Mouse (Mus musculus): Measurements from ENCODE around the gene Rffl.

The Rffl gene

GRCm38 (mm10) chr11:82874924-82875323 lies 3.9 kb upstream of the Rffl start:
- no peak for DNase-seq (ENCODE audit: low read depth)

DNA sequence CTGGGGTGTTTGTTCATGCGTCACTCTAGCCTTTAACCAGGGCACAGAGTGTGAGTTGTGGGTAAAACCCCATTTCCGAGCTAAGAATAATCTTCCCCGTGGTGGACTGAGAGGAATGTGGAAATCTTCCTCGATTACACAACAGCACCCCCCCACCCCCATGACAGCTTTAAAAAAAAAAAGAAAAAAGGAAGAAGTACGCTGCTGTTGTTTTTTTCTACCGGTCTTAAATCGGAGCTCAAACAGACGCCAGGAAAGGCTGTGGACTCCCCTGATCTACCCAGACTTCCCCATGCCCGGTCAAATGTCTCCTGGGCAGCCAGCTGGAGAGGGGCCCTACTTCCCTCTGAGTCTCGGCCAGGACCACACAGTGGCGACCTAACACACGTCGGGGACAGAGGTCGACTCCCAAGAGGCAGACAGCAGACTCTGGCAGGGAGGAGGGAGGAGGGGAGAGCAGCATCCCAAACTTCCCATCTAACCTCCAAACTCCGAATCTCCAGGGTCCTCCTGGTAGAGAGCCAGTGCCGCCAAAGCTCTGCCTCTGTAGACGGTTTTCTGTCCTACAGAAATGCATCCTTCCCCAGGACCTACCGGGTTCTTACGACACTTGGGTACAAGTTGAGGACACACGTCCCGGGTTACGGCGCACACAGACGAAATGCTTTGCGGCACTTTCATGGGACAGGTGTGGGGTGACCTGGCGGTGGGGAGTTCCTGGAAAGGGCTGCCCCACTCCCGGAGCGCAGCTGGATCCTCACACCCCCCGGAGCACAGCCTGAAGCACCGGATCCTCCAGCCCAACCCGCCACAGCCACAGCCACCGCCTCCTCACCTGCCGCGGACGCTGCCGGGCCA lies 608 bp downstream of the Rffl start:
- peak; percentile 73 for DNase-seq (ENCODE audit: low read depth)

DNA sequence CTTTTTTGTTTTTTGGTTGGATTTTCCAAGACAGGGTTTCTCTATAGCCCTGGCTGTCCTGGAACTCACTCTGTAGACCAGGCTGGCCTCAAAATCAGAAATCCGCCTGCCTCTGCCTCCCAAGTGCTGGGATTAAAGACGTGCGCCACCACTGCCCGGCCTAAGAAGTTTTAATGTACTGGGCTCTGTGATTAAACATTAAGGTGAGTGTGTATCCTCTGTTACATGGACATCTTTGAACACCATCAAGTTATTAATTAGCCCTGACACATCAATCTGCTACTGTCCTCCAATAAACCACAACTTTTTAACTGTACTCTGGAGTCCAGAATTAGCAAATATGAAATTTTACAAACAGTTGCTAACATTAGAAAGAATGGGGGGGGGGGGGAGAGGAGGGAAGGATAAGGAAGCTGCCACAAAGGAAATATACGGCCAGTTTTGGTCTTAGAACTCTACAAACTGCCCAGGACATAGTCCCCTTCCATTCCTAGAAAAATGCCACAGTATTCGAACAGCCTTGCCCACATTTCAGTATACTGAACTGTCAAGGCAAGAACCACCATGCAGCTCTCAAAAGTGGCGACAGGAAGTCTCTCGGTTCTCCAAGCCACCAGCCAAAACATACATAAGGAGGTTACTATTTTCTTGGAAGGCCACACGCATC lies 1.4 kb downstream of the Rffl start:
- DNase-seq (ENCODE audit: low read depth): no peak

- no peak for DNase-seq (ENCODE audit: low read depth)
Measured at GRCm38 (mm10) chr11:82867956-82868355, 3.1 kb downstream of the Rffl start.

DNA sequence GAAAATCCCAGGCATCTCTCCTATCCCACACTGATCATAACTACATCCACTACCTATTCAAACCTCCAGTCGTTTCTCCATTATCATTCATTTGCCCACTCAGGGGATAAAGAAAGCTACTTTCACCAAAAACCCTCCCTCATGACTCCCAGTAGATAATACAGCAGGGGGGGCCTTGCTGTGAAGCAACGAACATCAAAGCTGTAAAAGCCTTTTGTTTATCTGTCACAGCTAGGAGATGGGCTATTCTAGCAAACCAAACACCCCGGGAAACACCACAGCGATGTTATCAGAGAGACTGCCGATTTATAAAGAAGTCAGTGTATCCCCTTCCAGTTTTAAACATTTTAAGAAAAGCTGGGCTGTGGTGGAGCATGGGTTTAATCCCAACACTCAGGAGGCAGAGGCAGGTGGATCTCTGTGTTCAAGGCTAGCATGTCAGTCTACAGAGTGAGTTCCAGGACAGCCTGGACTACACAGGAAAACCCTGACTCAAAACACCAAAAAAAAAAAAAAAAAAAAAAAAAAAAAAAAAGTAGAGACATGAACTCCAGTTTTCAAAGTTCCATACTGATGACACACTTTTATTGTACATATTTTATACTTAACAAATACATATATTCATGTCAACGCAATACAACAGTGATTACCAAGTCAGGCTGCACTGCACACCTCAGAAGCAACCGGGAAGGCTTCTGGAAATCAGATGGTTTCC lies 4.0 kb downstream of the Rffl start:
- DNase-seq (ENCODE audit: low read depth): no peak

- no peak for DNase-seq (ENCODE audit: low read depth)
Measured at GRCm38 (mm10) chr11:82865957-82866356, 5.1 kb downstream of the Rffl start.

DNA sequence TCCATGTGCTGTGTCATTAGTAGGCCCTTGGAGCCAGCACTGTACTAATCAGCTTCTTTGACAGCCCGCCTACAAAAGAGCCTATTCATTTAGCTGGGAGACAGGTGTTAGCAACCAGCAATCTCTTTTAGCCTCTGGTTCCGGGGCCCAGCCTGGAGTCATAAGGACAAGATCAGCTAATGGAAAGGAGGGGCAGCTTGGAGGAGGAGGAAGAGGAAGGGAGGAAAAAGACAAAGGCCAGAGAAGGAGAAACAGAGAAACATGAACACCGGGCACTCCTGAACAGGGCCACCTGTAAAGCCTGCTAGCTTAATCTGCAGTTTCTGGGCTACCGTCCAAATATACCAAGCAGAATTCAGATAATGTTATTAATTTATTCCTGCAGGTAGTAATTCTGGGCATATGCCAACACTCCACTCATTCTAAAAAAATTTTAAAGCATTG lies 7.5 kb downstream of the Rffl start:
- no peak for DNase-seq (ENCODE audit: low read depth)

- DNase-seq (ENCODE audit: low read depth): no peak
Measured at GRCm38 (mm10) chr11:82863059-82863458, 8.0 kb downstream of the Rffl start.

GRCm38 (mm10) chr11:82862638-82863037 lies 8.4 kb downstream of the Rffl start:
- DNase-seq (ENCODE audit: low read depth): no peak

DNA sequence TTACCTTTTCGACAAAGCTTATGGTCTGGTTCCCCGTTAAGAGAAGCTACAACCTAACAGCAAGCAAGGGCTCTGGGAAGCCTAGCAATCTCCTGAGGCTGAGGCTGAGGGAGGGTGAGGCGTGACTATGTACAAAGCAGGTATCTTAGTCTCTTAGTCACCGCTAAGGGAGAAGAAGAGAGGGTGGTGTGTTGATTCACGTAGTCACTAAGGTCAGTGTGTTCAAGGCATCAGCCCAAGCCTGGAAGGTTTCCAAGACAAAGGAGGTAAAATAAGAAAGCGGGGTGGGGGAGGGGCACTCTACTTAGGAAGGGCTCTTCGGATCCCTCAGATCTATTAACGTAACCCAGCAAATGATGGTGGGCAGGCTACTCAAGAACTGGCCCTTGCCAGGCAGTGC lies 9.5 kb downstream of the Rffl start:
- peak; percentile 21 for DNase-seq (ENCODE audit: low read depth)

DNA sequence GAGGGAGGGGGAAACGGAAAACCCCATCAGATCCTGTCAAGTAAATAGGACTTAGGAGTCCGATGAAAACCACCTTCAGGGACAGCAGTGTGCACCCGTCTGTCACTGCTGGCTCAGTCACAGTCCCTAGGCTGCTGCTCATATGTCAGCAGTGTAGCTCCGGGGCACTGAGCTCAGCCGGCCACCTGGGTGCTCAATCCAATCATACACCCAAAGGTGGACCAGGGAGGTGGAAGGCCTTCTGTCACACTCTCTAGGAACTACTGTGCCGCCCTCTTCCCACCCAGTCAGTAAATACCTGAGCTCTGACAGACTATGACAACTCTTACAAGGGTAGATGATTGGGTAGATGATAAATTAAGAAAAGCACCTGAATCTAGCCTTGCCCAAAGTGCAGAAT lies 10.3 kb downstream of the Rffl start:
- DNase-seq (ENCODE audit: low read depth): no peak

- DNase-seq (ENCODE audit: low read depth): no peak
Measured at GRCm38 (mm10) chr11:82857307-82857848, 13.6 kb downstream of the Rffl start.

- no peak for DNase-seq (ENCODE audit: low read depth)
Measured at GRCm38 (mm10) chr11:82856032-82856431, 15.0 kb downstream of the Rffl start.

GRCm38 (mm10) chr11:82855327-82855973 lies 15.6 kb downstream of the Rffl start:
- DNase-seq (ENCODE audit: low read depth): no peak

GRCm38 (mm10) chr11:82854111-82854510 lies 16.9 kb downstream of the Rffl start:
- DNase-seq (ENCODE audit: low read depth): no peak

DNA sequence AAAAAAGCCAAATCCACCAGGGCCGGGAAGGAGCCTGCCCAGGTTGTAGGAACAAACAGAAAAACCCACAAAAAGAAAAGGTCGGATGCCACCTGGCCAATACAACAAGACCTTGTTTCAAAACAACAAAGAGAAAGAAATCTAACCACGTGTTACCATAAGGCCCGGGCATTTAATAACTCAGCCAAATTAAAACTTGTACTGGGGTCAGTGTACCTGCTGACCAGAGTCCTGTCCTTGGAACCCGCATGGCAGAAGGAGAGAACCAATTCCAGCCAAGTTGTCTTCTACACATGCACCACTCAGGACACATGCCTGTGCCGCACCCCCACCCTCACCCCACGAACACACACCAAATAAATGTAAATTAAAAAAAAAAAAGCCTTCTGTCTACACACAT lies 18.1 kb downstream of the Rffl start:
- no peak for DNase-seq (ENCODE audit: low read depth)

- DNase-seq (ENCODE audit: low read depth): no peak
Measured at GRCm38 (mm10) chr11:82852540-82852939, 18.5 kb downstream of the Rffl start.

GRCm38 (mm10) chr11:82852115-82852514 lies 18.9 kb downstream of the Rffl start:
- no peak for DNase-seq (ENCODE audit: low read depth)

DNA sequence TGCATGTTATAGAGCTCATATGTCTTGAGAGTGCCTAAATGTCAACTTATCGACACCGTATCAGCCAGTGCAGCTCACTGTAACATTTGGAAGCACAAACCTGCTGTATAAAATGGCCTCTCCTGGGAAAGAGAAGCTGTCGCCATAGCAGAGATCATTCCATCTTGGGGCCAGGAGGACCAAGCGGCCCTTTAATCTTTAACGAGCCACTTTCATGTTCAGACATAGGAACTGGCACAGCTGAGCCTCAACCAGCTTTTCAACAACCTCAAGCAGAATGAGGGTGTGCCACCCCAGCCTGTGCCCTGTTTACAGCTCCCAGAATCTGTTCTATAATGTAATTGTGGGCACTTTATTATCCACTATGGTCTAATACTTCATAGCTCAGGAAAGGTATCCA lies 20.8 kb downstream of the Rffl start:
- DNase-seq (ENCODE audit: low read depth): no peak

GRCm38 (mm10) chr11:82847571-82848000 lies 23.4 kb downstream of the Rffl start:
- DNase-seq (ENCODE audit: low read depth): no peak

GRCm38 (mm10) chr11:82846938-82847337 lies 24.1 kb downstream of the Rffl start:
- DNase-seq (ENCODE audit: low read depth): no peak

DNA sequence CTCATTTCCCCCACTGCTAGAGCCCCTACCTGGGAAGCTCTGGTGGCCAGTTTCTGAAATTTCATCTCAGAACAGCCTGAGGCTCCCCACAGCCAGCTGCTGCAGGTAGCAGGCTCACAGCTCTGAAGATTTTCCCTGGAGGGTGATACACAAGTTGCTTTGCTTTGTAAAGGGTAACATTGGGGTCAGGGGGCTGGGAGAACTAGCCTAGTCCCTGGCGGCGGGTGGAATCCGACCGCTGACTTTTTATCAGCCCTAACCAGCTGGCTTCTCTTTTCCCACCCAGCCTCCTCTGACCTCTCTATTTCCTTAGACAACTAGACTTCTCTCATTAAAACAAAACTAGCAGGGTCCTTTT lies 25.0 kb downstream of the Rffl start:
- no peak for DNase-seq (ENCODE audit: low read depth)

Data from NIH3T3 (cell line).